Mouse (Mus musculus) limb, embryonic 13.5 days (tissue): ENCODE data around the gene Olfr485. TPM values are rescaled to one million over a fixed set of nuclear protein-coding genes. Genes with fewer than 3 reads are reported as not detected.
"Not testable (repeated sequence)": the region's sequence is repeated elsewhere in the genome, so short reads cannot be mapped to it uniquely, and the experiment has no call there.

Experiments
- ATAC-seq: fragments of 200-750 bp; cut with Nextera tagmentation; 2 replicates; pipeline ENCODE4 v1.8.0; 2017; ENCODE audit warnings: low read depth, moderate number of reproducible peaks, moderate TSS enrichment; ENCODE audit not compliant: low FRiP score
- H3K27ac ChIP-seq: fragments of 300-500 bp; sonication (generic); 2 replicates; pipeline ENCODE4 v1.5.1; 2015; ENCODE audit warnings: inconsistent platforms, mild to moderate bottlenecking, moderate library complexity
- H3K27me3 ChIP-seq: fragments of 300-500 bp; sonication (generic); 2 replicates; pipeline ENCODE4 v1.6.1; 2015; ENCODE audit warnings: mild to moderate bottlenecking, inconsistent platforms
- H3K36me3 ChIP-seq: fragments of 300-500 bp; sonication (generic); 2 replicates; pipeline ENCODE4 v1.6.1; 2015; ENCODE audit warnings: inconsistent platforms, mild to moderate bottlenecking, moderate library complexity
- H3K4me1 ChIP-seq: fragments of 300-500 bp; sonication (generic); 2 replicates; pipeline ENCODE4 v1.6.1; 2015; ENCODE audit warnings: inconsistent platforms
- H3K4me2 ChIP-seq: fragments of 300-500 bp; sonication (generic); replicated peaks from 2 replicates; pipeline ENCODE4 v1.6.1; 2015; ENCODE audit warnings: inconsistent platforms, mild to moderate bottlenecking, moderate library complexity
- H3K4me3 ChIP-seq: fragments of 300-500 bp; sonication (generic); 2 replicates; pipeline ENCODE4 v1.5.1; 2015; ENCODE audit warnings: moderate library complexity, mild to moderate bottlenecking, inconsistent platforms
- H3K9ac ChIP-seq: fragments of 300-500 bp; sonication (generic); 2 replicates; pipeline ENCODE4 v1.6.1; 2015; ENCODE audit warnings: mild to moderate bottlenecking, inconsistent platforms
- H3K9me3 ChIP-seq: fragments of 300-500 bp; sonication (generic); 2 replicates; pipeline ENCODE4 v1.6.1; 2016; ENCODE audit warnings: inconsistent platforms
- WGBS: fragments of 180-500 bp; shearing (Covaris S2); methylation state at CpG from one replicate; pipeline ENCODE4 v1.1.7; 2015; 5-methylcytosine and 5-hydroxymethylcytosine counted together
- polyA plus RNA-seq: library from polyadenylated mRNA; unstranded; fragments of >200 nt; fragmentation: Nextera tagmentation; extraction: Ambion mirVana; gene quantifications from 2 replicates; pipeline ENCODE4 v1.2.1, GENCODE M21; 2015

The Olfr485 gene
- not detected in 2 replicates for polyA plus RNA-seq

GRCm38 (mm10) chr7:108159771-108160170, at the start of gene Olfr485:
Gene Olfr485 (minus strand): TSS chr7:108159871.
- H3K9ac ChIP-seq: no peak within 1 kb of the TSS
- ATAC-seq: no peak
- no peaks in the 10 kb centered on the region for H3K9me3 ChIP-seq
- H3K36me3 ChIP-seq: no peaks in the 10 kb centered on the region
- H3K4me1 ChIP-seq: no peaks in the 10 kb centered on the region
- no peak within 1 kb of the TSS for H3K4me3 ChIP-seq
- no peak within 1 kb of the TSS for H3K27ac ChIP-seq
- no peaks in the 10 kb centered on the region for H3K27me3 ChIP-seq
- no peak within 1 kb of the TSS for H3K4me2 ChIP-seq

- H3K9me3 ChIP-seq: no peaks in the 10 kb centered on the region
- H3K27me3 ChIP-seq: no peaks in the 10 kb centered on the region
- no peak overlapping the region for H3K27ac ChIP-seq
- WGBS: 68% methylated on average over 6 of the region's 6 CpGs
- H3K9ac ChIP-seq: no peak overlapping the region
- no peak overlapping the region for H3K4me2 ChIP-seq
- H3K36me3 ChIP-seq: no peaks in the 10 kb centered on the region
- H3K4me3 ChIP-seq: no peak overlapping the region
- no peaks in the 10 kb centered on the region for H3K4me1 ChIP-seq
- ATAC-seq: no peak
These were observed 37.3 kb upstream of the Olfr485 start for GRCm38 (mm10) chr7:108196938-108197337.

DNA sequence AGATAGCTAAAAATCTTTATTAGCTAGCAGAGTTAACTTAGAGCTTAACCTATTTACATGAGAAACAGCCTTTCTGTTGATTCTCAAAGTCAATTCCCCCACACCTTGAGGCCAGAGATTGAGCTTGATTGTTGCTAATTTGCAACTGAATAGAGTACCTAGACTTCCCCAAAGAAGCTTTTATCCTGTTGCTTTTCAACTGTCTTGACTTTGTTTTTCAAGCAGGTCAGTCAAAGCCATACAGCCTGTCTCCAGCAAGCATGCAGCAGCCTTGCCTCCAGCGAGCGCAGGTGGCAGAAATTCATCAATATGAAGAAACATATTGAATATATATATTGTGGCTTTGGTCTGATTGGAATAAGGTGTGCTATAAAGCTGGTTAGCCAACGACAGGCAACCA, 36.7 kb upstream of the Olfr485 start:
- not testable (repeated sequence) for H3K27me3 ChIP-seq, H3K36me3 ChIP-seq, H3K4me2 ChIP-seq, H3K4me1 ChIP-seq, ATAC-seq, H3K27ac ChIP-seq, H3K4me3 ChIP-seq, H3K9ac ChIP-seq, H3K9me3 ChIP-seq
- 54% methylated on average over 3 of the region's 3 CpGs for WGBS

DNA sequence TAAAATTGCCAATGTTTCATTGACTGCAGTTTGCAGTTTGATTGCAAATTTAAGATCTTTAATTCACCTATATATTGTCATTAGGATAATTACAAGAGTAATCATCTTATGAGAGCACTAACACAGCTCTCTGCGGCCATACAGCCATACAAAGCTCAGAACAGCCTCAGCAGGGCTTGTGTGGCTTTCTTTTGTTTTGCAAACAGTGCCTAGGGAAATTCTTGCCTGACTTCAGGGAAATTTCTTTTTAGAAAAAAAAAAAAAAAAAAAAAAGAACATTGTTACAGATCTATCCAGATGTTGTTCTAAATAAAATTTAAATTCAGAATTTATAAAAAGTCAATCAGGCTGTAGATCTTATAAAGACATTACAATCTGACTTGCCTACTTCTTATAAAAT, 33.0 kb upstream of the Olfr485 start:
- 67% methylated on average over 1 of the region's 1 CpGs for WGBS
- ATAC-seq, H3K36me3 ChIP-seq, H3K4me3 ChIP-seq, H3K9ac ChIP-seq, H3K4me2 ChIP-seq, H3K27ac ChIP-seq, H3K27me3 ChIP-seq, H3K9me3 ChIP-seq, H3K4me1 ChIP-seq: not testable (repeated sequence)

DNA sequence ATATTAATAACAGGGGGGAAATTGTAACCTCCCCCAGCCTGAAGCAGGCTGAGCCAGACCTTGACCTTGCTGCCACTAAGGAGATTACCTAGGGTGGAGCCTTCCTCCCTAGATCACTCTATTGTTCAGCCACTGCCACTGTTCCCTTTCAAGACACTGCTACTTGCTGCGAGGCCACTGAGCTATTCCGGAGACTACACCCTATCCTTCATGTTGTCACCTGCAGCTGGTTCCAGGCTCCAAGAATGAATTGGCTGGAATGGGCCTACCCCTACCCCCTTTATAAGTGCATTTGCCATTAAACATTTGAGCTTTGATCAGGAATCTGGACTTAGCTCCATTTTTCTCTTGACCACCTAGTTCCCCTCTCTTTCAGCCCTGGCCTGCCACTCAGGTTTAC, 31.5 kb upstream of the Olfr485 start:
- H3K27me3 ChIP-seq, H3K27ac ChIP-seq, H3K9ac ChIP-seq, H3K4me3 ChIP-seq, H3K4me2 ChIP-seq, H3K9me3 ChIP-seq, ATAC-seq, H3K36me3 ChIP-seq, H3K4me1 ChIP-seq: not testable (repeated sequence)
- WGBS: 59% methylated on average over 2 of the region's 2 CpGs

DNA sequence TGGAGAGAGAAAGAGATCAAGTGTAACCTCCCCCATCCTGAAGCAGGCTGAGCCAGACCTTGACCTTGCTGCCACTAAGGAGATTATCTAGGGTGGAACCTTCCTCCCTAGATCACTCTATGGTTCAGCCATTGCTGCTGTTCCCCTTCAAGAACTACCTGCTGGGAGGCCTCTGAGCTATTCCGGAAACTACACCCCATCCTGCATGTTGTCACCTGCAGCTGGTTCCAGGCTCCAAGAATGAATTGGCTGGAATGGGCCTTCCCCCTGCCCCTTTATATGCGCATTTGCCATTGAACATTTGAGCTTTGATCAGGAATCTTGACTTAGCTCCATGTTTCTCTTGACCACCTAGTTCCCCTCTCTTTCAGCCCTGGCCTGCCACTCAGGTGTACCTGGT, 25.6 kb upstream of the Olfr485 start:
- H3K4me2 ChIP-seq, H3K9me3 ChIP-seq, H3K4me3 ChIP-seq, H3K4me1 ChIP-seq, H3K27ac ChIP-seq, H3K9ac ChIP-seq, H3K27me3 ChIP-seq, H3K36me3 ChIP-seq, ATAC-seq: not testable (repeated sequence)
- WGBS: 81% methylated on average over 2 of the region's 2 CpGs

GRCm38 (mm10) chr7:108184401-108184800, 24.7 kb upstream of the Olfr485 start:
- not testable (repeated sequence) for ATAC-seq, H3K4me2 ChIP-seq, H3K27ac ChIP-seq, H3K9me3 ChIP-seq, H3K4me1 ChIP-seq, H3K9ac ChIP-seq, H3K36me3 ChIP-seq, H3K4me3 ChIP-seq, H3K27me3 ChIP-seq
- WGBS: 88% methylated on average over 3 of the region's 3 CpGs

GRCm38 (mm10) chr7:108172642-108173041, 13.0 kb upstream of the Olfr485 start, which contains the start of gene Olfr486:
Gene Olfr486 (minus strand): TSS chr7:108172742.
- not testable (repeated sequence) for H3K4me3 ChIP-seq, H3K9me3 ChIP-seq, H3K9ac ChIP-seq, H3K4me2 ChIP-seq, H3K27ac ChIP-seq, H3K36me3 ChIP-seq, H3K4me1 ChIP-seq, ATAC-seq, H3K27me3 ChIP-seq
- WGBS: 88% methylated on average over 1 of the region's 1 CpGs

DNA sequence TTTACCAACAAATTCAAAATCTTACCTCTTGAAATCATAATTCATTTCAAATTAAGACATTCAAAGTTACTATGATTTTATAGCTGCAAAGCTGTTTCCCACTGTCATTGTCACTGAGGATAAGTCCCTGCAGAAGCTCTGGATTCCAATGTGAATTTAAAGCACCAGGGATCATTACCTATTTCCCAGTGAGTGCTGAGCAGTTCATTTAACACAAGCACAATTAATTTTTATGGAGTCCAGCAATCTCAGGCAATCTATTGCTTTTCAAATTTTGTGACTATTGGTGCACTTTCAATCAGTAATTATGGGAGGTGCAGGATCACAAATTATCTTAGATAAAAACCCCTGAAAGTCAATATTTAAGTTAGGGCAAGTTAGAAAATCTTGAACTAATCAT, 32.3 kb downstream of the Olfr485 start, which contains the start of gene Olfr484:
TSS of gene Olfr484 (minus strand) at position 101 of the 400 bp plus-strand sequence.
- Histone ChIP-seq H3K27me3 (no peaks in the 10 kb centered on the region), H3K27ac (no peak within 1 kb of the TSS)

GRCm38 (mm10) chr7:108121416-108121815, 38.3 kb downstream of the Olfr485 start:
- no peak for ATAC-seq

More for the DNA sequence above, 32.3 kb downstream of the Olfr485 start, which contains the start of gene Olfr484:
- no peak for ATAC-seq
- H3K4me3 ChIP-seq: no peak within 1 kb of the TSS
- H3K36me3 ChIP-seq: no peaks in the 10 kb centered on the region
- H3K4me2 ChIP-seq: no peak within 1 kb of the TSS
- H3K4me1 ChIP-seq: no peaks in the 10 kb centered on the region
- H3K9me3 ChIP-seq: no peaks in the 10 kb centered on the region
- no peak within 1 kb of the TSS for H3K9ac ChIP-seq

DNA sequence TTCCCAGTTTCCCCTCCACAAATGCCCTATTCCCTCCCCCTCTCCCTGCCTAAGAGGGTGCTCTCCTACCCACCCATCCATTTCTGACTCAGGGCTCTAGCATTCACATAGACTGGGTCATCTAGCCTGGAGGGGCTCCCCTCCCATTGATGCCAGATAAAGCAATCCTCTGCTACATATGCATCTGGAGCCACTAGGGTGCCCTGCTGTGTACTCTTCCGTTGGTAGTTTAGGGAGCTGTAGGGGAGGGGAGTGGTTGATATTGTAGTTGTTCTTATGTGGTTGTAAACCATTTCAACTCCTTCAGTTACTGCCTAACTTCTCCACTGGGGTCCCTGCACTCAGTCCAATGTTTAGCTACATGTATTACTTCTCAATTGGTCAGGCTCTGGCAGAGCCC, 39.0 kb downstream of the Olfr485 start:
- ATAC-seq: no peak
- Histone ChIP-seq H3K9me3 (no peaks in the 10 kb centered on the region), H3K4me1 (no peaks in the 10 kb centered on the region), H3K9ac (no peak overlapping the region), H3K27me3 (no peaks in the 10 kb centered on the region), H3K4me3 (no peak overlapping the region), H3K27ac (no peak overlapping the region), H3K36me3 (no peaks in the 10 kb centered on the region), H3K4me2 (no peak overlapping the region)
- 12% methylated on average over 1 of the region's 1 CpGs for WGBS

More at GRCm38 (mm10) chr7:108121416-108121815, 38.3 kb downstream of the Olfr485 start:
- H3K4me1 ChIP-seq: no peaks in the 10 kb centered on the region
- no peak overlapping the region for H3K27ac ChIP-seq
- no peak overlapping the region for H3K4me3 ChIP-seq
- H3K9ac ChIP-seq: no peak overlapping the region
- H3K36me3 ChIP-seq: no peaks in the 10 kb centered on the region
- no peaks in the 10 kb centered on the region for H3K9me3 ChIP-seq
- no peaks in the 10 kb centered on the region for H3K27me3 ChIP-seq
- H3K4me2 ChIP-seq: no peak overlapping the region
- WGBS: 70% methylated on average over 1 of the region's 1 CpGs
